Mouse (Mus musculus) embryonic fibroblast, embryonic 13.5 days (primary cell): ENCODE data around the gene Chga.

ENCODE experiments used
- CTCF ChIP-seq: IDR thresholded peaks from 2 replicates; pipeline ENCODE4 v1.5.1; 2011; ENCODE audit warnings: mild to moderate bottlenecking, control low read depth, low read length, moderate library complexity, borderline replicate concordance; ENCODE audit not compliant: insufficient read depth
- POLR2A ChIP-seq: IDR thresholded peaks from 2 replicates; pipeline ENCODE4 v1.6.1; 2011; ENCODE audit warnings: low read depth, mild to moderate bottlenecking, control low read depth, low read length, moderate library complexity

DNA sequence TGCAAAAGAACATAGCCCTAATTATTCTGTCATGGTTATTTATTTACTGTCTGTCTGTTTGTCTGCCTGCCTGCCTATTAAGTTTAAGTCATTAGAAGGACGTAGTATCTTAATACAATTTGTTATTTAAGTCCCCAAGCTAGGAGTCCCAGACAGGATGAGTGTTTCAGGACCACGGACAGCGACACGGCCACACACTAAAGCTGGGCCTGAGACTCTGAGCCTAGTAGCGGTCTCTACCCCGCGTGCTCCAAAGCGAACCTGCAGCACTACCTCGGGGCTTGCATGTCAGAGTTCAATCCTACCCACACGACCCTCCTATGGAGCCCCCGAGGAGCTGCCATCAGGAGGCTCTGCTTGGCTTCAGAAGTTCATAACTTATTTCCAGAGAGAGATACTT is 4.2 kb upstream of the Chga start:
- TF ChIP-seq CTCF, result no peak
- no peak for TF ChIP-seq POLR2A
